Mouse (Mus musculus) kidney, embryonic 16.5 days (tissue): ENCODE data around the gene Serpinf1. TPM values are rescaled to one million over a fixed set of nuclear protein-coding genes. Genes with fewer than 3 reads are reported as not detected.

ENCODE experiments used
- ATAC-seq: fragments of 200-750 bp; cut with Nextera tagmentation; 2 replicates; pipeline ENCODE4 v1.8.0; 2017; ENCODE audit warnings: moderate TSS enrichment; ENCODE audit not compliant: low FRiP score, low TSS enrichment
- H3K27ac ChIP-seq: fragments of 300-500 bp; sonication (generic); 2 replicates; pipeline ENCODE4 v1.5.1; 2014; ENCODE audit warnings: low read length
- H3K27me3 ChIP-seq: fragments of 300-500 bp; sonication (generic); 2 replicates; pipeline ENCODE4 v1.6.1; 2014; ENCODE audit warnings: low read length, control low read depth, mixed read lengths; ENCODE audit not compliant: insufficient read depth
- H3K36me3 ChIP-seq: fragments of 300-500 bp; sonication (generic); 2 replicates; pipeline ENCODE4 v1.6.1; 2014; ENCODE audit warnings: low read length, control low read depth, mixed read lengths; ENCODE audit not compliant: insufficient read depth
- H3K4me1 ChIP-seq: fragments of 300-500 bp; sonication (generic); 2 replicates; pipeline ENCODE4 v1.6.1; 2014; ENCODE audit warnings: low read length, control low read depth, mixed read lengths; ENCODE audit not compliant: insufficient read depth
- H3K4me2 ChIP-seq: fragments of 300-500 bp; sonication (generic); replicated peaks from 2 replicates; pipeline ENCODE4 v1.6.1; 2014; ENCODE audit warnings: low read depth, low read length
- H3K4me3 ChIP-seq: fragments of 300-500 bp; sonication (generic); 2 replicates; pipeline ENCODE4 v1.5.1; 2014; ENCODE audit warnings: mild to moderate bottlenecking, low read length
- H3K9ac ChIP-seq: fragments of 300-500 bp; sonication (generic); replicated peaks from 2 replicates; pipeline ENCODE4 v1.6.1; 2014; ENCODE audit warnings: low read length
- H3K9me3 ChIP-seq: fragments of 300-500 bp; sonication (generic); 2 replicates; pipeline ENCODE4 v1.6.1; 2016; ENCODE audit warnings: low read length, control low read depth
- WGBS: fragments of 180-500 bp; shearing (Covaris S2); extraction: QIAGEN DNeasy Blood & Tissue Kit; methylation state at CpG from one replicate; pipeline ENCODE4 v1.1.7; 2014; 5-methylcytosine and 5-hydroxymethylcytosine counted together
- polyA plus RNA-seq: library from polyadenylated mRNA; unstranded; fragments of >200 nt; fragmentation: Nextera tagmentation; extraction: Ambion mirVana; gene quantifications from 2 replicates; pipeline ENCODE4 v1.2.1, GENCODE M21; 2015

The Serpinf1 gene
- polyA plus RNA-seq, 1 experiment from 2014 or later: 121 TPM

DNA sequence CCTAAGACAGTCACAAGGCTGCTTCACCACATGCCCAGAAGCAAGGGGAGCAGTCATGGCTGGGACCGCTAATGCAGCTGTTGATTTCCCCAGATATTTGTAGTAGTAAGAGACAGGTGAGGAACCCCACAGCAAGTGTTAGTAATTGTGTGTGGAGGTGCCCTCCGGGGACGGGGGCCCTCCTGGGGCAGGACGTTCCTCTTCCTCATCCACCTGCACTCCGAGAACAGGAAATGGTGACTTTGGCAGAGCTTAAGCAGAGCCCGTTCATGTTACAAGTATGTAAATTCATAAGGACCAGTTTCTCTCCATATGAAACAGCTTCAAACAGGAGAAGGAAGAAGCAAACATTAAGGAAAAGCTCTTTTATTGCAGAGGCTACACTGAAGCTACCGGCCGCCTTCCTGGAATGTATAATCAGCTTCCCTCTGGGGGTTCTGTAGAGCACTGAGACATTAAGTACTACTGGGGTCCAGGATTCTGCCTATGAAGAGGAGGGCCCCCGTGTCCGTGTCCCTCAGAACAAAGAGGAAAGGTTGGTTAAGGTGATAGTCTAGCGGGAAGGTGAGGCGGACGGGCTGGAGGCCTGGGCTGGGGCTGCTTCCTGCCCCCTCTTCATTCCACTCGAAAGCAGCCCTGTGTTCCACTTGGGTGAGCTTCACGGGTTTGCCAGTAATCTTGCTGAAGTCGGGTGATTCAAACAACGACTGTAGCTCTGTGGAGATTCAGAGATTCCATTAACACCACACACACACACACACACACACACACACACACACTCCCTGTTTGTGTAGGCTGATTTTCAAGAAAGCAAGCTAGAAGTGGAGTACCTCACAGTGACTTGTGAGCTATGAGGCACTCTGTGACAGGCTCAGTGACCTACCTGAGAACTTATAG, 12.6 kb downstream of the Serpinf1 start:
- 0 out of 2 replicates have a peak, but pooled peaks have one; percentile 39 for ATAC-seq
- no peak overlapping the region for H3K4me3 ChIP-seq
- peak overlapping the region; percentile 66 for H3K27ac ChIP-seq
- 56% methylated on average over 17 of the region's 17 CpGs for WGBS
- no peak overlapping the region for H3K4me2 ChIP-seq
- H3K9ac ChIP-seq: no peak overlapping the region
- peaks cover 5% of the 10 kb centered on the region; the same call in 1 of the 2 replicates for H3K36me3 ChIP-seq
- H3K9me3 ChIP-seq: no peaks in the 10 kb centered on the region
- H3K4me1 ChIP-seq: peaks cover 7% of the 10 kb centered on the region; the same call in 1 of the 2 replicates
- H3K27me3 ChIP-seq: no peaks in the 10 kb centered on the region

DNA sequence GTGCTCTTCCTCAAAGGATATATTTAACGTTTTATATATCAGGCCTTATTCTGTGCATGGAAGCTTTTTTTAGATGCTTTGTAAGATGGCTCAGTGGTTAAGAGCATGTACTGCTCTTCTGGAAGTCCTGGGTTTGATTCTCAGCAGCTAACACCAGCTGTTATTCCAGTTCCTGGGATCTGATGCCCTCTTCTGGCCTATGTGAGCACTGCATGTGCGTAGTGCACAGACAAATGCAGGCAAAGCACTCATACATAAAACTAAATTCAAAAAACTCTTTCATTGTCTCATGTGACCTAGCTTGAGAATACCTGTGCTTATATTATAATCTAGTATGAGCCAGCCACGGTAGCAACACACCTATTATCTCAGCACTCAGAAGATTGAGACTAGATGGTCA, 15.6 kb downstream of the Serpinf1 start:
- no peak for ATAC-seq
- Histone ChIP-seq H3K9ac (no peak overlapping the region), H3K4me3 (no peak overlapping the region), H3K4me1 (peaks cover 7% of the 10 kb centered on the region; the same call in 1 of the 2 replicates), H3K27me3 (no peaks in the 10 kb centered on the region), H3K9me3 (no peaks in the 10 kb centered on the region), H3K36me3 (no peaks in the 10 kb centered on the region), H3K4me2 (no peak overlapping the region), H3K27ac (no peak overlapping the region)
- 42% methylated on average over 3 of the region's 3 CpGs for WGBS

DNA sequence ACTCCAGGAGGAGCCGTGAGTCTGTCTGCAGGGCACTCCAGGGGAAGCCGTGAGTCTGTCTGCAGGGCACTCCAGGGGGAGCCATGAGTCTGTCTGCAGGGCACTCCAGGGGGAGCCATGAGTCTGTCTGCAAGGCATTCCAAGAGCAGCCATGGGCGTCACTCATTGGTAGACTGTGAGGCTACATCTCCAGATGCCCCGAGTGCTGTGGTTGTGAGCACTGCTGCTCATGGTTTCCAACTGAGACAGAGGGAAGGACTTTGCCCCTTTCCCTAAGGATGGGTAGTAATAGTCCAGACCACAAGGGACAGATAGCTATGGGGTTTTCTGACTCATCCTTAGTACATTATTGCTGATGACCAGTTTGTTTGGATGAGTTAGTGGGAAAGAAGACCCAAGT, 16.4 kb downstream of the Serpinf1 start:
- Histone ChIP-seq H3K27ac (no peak overlapping the region), H3K4me2 (no peak overlapping the region), H3K4me1 (peaks cover 7% of the 10 kb centered on the region; the same call in 1 of the 2 replicates), H3K36me3 (no peaks in the 10 kb centered on the region), H3K9ac (no peak overlapping the region), H3K4me3 (no peak overlapping the region), H3K27me3 (no peaks in the 10 kb centered on the region), H3K9me3 (no peaks in the 10 kb centered on the region)
- ATAC-seq: no peak
- 68% methylated on average over 4 of the region's 4 CpGs for WGBS

- Histone ChIP-seq H3K9me3 (no peaks in the 10 kb centered on the region), H3K36me3 (no peaks in the 10 kb centered on the region), H3K4me2 (no peak overlapping the region), H3K27me3 (no peaks in the 10 kb centered on the region), H3K4me1 (peaks cover 4% of the 10 kb centered on the region; the same call in 1 of the 2 replicates), H3K27ac (no peak overlapping the region), H3K4me3 (no peak overlapping the region), H3K9ac (no peak overlapping the region)
- WGBS: 89% methylated on average over 6 of the region's 6 CpGs
- no peak for ATAC-seq
Measured at GRCm38 (mm10) chr11:75404801-75405200, 17.7 kb downstream of the Serpinf1 start.

DNA sequence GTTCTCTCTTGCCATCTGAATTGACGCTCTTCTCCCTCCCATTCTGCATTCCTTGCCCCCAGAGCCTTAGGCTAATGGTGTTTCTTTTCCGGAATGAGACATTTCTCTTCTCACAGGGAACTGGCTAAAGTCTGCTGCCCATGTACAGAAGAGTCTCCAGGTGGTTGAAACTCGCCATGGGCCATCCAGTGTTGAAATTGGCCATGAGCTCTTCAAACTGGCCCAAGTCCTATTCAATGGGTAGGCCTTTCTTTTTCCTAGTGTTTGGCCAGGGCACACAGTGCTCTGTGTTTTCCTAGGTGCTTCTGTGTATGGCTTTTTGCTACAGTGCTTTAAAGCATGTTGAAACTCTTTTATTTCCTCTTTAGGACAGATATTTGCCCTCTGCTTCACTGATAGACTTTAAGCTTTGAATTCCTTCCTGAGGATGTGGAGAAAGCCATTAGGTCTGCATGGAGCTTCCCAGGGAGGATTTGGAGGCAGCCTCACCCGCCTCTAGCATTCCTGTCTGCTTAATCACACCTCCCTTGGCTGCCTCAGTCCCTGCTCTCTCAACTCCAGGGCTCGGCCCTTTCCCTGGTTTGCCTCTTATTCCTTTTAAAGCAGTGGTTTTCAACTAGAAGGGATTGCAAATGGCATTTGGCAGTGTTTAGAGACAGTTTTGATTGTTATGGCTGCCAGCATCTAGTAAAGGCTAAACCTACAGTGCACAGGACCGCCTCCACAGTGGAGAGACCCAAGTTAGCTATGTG, 19.0 kb downstream of the Serpinf1 start:
- ATAC-seq: no peak
- no peaks in the 10 kb centered on the region for H3K9me3 ChIP-seq
- no peaks in the 10 kb centered on the region for H3K36me3 ChIP-seq
- no peak overlapping the region for H3K9ac ChIP-seq
- H3K4me1 ChIP-seq: no peaks in the 10 kb centered on the region
- H3K27ac ChIP-seq: no peak overlapping the region
- 77% methylated on average over 6 of the region's 6 CpGs for WGBS
- H3K27me3 ChIP-seq: no peaks in the 10 kb centered on the region
- no peak overlapping the region for H3K4me2 ChIP-seq
- H3K4me3 ChIP-seq: no peak overlapping the region

DNA sequence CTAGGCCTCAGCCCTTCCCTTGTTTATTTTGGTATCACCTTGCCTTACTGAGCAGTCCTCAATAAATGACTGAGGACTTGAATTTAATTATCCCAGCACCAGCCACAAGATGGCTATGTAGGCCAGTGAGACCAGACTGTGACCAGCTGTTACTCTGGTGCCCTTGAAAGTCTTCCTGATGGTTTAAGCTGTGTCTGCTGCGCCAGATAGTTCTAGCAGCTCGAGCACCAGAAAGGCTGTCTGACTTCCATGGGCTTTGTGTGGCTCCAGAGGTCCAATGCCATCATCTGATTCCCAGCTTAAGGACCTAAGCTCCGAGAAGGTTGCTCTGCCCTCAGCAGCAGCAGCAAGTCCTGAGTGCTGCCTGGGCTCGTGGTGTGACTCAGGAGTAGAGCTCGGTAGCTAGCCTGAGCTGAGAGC, 20.2 kb downstream of the Serpinf1 start:
- no peaks in the 10 kb centered on the region for H3K27me3 ChIP-seq
- no peaks in the 10 kb centered on the region for H3K4me1 ChIP-seq
- WGBS: 61% methylated on average over 5 of the region's 5 CpGs
- no peak overlapping the region for H3K27ac ChIP-seq
- no peak overlapping the region for H3K4me2 ChIP-seq
- peak; percentile 69; the same call in 1 of the 2 replicates for ATAC-seq
- no peaks in the 10 kb centered on the region for H3K36me3 ChIP-seq
- H3K4me3 ChIP-seq: no peak overlapping the region
- H3K9me3 ChIP-seq: no peaks in the 10 kb centered on the region
- H3K9ac ChIP-seq: no peak overlapping the region

GRCm38 (mm10) chr11:75400099-75400498, 22.4 kb downstream of the Serpinf1 start:
- WGBS: 65% methylated on average over 9 of the region's 9 CpGs
- no peak for ATAC-seq

GRCm38 (mm10) chr11:75399411-75399841, 23.1 kb downstream of the Serpinf1 start:
- H3K27me3 ChIP-seq: no peaks in the 10 kb centered on the region
- WGBS: 70% methylated on average over 11 of the region's 11 CpGs
- H3K4me3 ChIP-seq: no peak overlapping the region
- no peak for ATAC-seq
- H3K4me1 ChIP-seq: no peaks in the 10 kb centered on the region
- no peak overlapping the region for H3K4me2 ChIP-seq
- no peaks in the 10 kb centered on the region for H3K36me3 ChIP-seq
- no peak overlapping the region for H3K27ac ChIP-seq
- no peak overlapping the region for H3K9ac ChIP-seq
- H3K9me3 ChIP-seq: no peaks in the 10 kb centered on the region

More at GRCm38 (mm10) chr11:75400099-75400498, 22.4 kb downstream of the Serpinf1 start:
- Histone ChIP-seq H3K4me1 (no peaks in the 10 kb centered on the region), H3K27me3 (no peaks in the 10 kb centered on the region), H3K9me3 (no peaks in the 10 kb centered on the region), H3K27ac (no peak overlapping the region), H3K36me3 (no peaks in the 10 kb centered on the region), H3K9ac (no peak overlapping the region), H3K4me2 (no peak overlapping the region), H3K4me3 (no peak overlapping the region)

DNA sequence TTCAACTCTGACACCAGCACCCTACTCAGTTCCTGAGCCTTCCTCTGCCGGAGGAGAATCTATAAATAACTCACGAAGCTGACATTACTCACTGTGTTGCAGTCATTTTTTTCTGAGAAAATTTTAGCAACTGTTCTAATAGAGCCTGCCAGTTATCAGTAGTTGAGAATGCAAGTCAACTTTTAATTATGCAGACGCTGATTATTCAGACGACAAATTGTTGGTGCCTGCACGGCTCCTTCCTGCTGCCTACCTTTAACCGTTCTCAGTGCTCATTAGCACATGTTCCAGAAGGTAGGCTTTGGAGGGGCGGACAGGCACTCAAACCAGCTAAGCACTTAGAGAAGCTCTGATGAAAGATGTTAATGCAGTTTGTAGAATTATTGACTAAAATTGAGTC, 25.0 kb downstream of the Serpinf1 start:
- no peaks in the 10 kb centered on the region for H3K27me3 ChIP-seq
- WGBS: 81% methylated on average over 7 of the region's 7 CpGs
- H3K36me3 ChIP-seq: no peaks in the 10 kb centered on the region
- no peak overlapping the region for H3K9ac ChIP-seq
- H3K4me1 ChIP-seq: no peaks in the 10 kb centered on the region
- H3K4me2 ChIP-seq: no peak overlapping the region
- no peak for ATAC-seq
- no peaks in the 10 kb centered on the region for H3K9me3 ChIP-seq
- H3K27ac ChIP-seq: no peak overlapping the region
- no peak overlapping the region for H3K4me3 ChIP-seq
